Mouse (Mus musculus) ovary, postnatal 14 days (tissue): ENCODE results near the gene Ifnar1.
"Not testable (repeated sequence)": the region's sequence is repeated elsewhere in the genome, so short reads cannot be mapped to it uniquely, and the experiment has no call there.

Source experiments
- DNase-seq: peaks from one replicate; pipeline ENCODE4 v3.0.0; 2022; ENCODE audit warnings: low spot score

The Ifnar1 gene

GRCm38 (mm10) chr16:91484808-91485700, at the start of gene Ifnar1:
TSS of gene Ifnar1 (plus strand) at chr16:91485238.
- DNase-seq = peak; percentile 97

- DNase-seq = no peak
Observed at GRCm38 (mm10) chr16:91438081-91438480, 47.0 kb upstream of the Ifnar1 start.

- DNase-seq = not testable (repeated sequence)
Observed at GRCm38 (mm10) chr16:91438599-91438998, 46.4 kb upstream of the Ifnar1 start.

- DNase-seq = no peak
Observed at GRCm38 (mm10) chr16:91441366-91441765, 43.7 kb upstream of the Ifnar1 start.

GRCm38 (mm10) chr16:91441811-91442240, 43.2 kb upstream of the Ifnar1 start:
- no peak for DNase-seq

GRCm38 (mm10) chr16:91442446-91442845, 42.6 kb upstream of the Ifnar1 start:
- DNase-seq = no peak

- DNase-seq = no peak
Observed at GRCm38 (mm10) chr16:91443211-91443611, 41.8 kb upstream of the Ifnar1 start.

- DNase-seq = no peak
Observed at GRCm38 (mm10) chr16:91444847-91445246, 40.2 kb upstream of the Ifnar1 start.

GRCm38 (mm10) chr16:91445566-91445965, 39.5 kb upstream of the Ifnar1 start:
- DNase-seq = no peak

- DNase-seq = no peak
Observed at GRCm38 (mm10) chr16:91446778-91447511, 38.1 kb upstream of the Ifnar1 start.

- no peak for DNase-seq
Observed at GRCm38 (mm10) chr16:91447512-91447900, 37.5 kb upstream of the Ifnar1 start.

GRCm38 (mm10) chr16:91448088-91448487, 37.0 kb upstream of the Ifnar1 start:
- DNase-seq = no peak

GRCm38 (mm10) chr16:91448895-91449294, 36.1 kb upstream of the Ifnar1 start:
- no peak for DNase-seq

GRCm38 (mm10) chr16:91450137-91451064, 34.6 kb upstream of the Ifnar1 start:
- no peak for DNase-seq

- no peak for DNase-seq
Observed at GRCm38 (mm10) chr16:91451949-91452348, 33.1 kb upstream of the Ifnar1 start.

GRCm38 (mm10) chr16:91452363-91452896, 32.6 kb upstream of the Ifnar1 start:
- DNase-seq = no peak

GRCm38 (mm10) chr16:91455868-91456267, 29.2 kb upstream of the Ifnar1 start:
- no peak for DNase-seq

GRCm38 (mm10) chr16:91458301-91458746, 26.7 kb upstream of the Ifnar1 start:
- DNase-seq = no peak

GRCm38 (mm10) chr16:91458976-91459375, 26.1 kb upstream of the Ifnar1 start:
- DNase-seq = no peak

GRCm38 (mm10) chr16:91459396-91459795, 25.6 kb upstream of the Ifnar1 start:
- DNase-seq = no peak

GRCm38 (mm10) chr16:91459841-91460370, 25.1 kb upstream of the Ifnar1 start:
- no peak for DNase-seq
